Mouse (Mus musculus) bone marrow, adult 2 months (tissue): Measurements from ENCODE around the gene Gm20716.

ENCODE experiments used
- CTCF ChIP-seq: fragments of 200-500 bp; IDR thresholded peaks from 2 replicates; pipeline ENCODE4 v1.5.1; 2011; ENCODE audit warnings: low read length, control low read depth; ENCODE audit not compliant: control insufficient read depth, insufficient read depth
- POLR2A ChIP-seq: fragments of 200-500 bp; IDR thresholded peaks from 2 replicates; pipeline ENCODE4 v1.6.1; 2011; ENCODE audit warnings: low read depth, mild to moderate bottlenecking, control low read depth, low read length, borderline replicate concordance; ENCODE audit not compliant: control insufficient read depth

GRCm38 (mm10) chr2:168137161-168137560, 93.0 kb downstream of the Gm20716 start:
- TF ChIP-seq CTCF (no peak), POLR2A (no peak)
